Mouse (Mus musculus): ENCODE results near the gene Oas1e. TPM values are rescaled to one million over a fixed set of nuclear protein-coding genes. Genes with fewer than 3 reads are reported as not detected.
A peak's percentile ranks its signal among the peaks of the same experiment; 100 is the strongest.

Gene Oas1e
- total RNA-seq, 2 experiments from 2014 or later: 3.0 TPM; not detected in 1

GRCm38 (mm10) chr5:120778941-120779340 is 16.4 kb downstream of the Oas1e start:
- no peak for ATAC-seq (replicated peaks; ENCODE audit: low FRiP score, poor library complexity, severe bottlenecking)

GRCm38 (mm10) chr5:120777478-120777877 is 17.9 kb downstream of the Oas1e start, which contains the start of gene Oas3:
Gene Oas3 (minus strand): TSS chr5:120777661.
- peak; percentile 81 for ATAC-seq (replicated peaks; ENCODE audit: low FRiP score, poor library complexity, severe bottlenecking)

- ATAC-seq (replicated peaks; ENCODE audit: low FRiP score, poor library complexity, severe bottlenecking): peak; percentile 43
Observed at GRCm38 (mm10) chr5:120776801-120777200, 18.5 kb downstream of the Oas1e start.

- peak; percentile 72 for ATAC-seq (replicated peaks; ENCODE audit: low FRiP score, poor library complexity, severe bottlenecking)
Observed at GRCm38 (mm10) chr5:120775287-120775985, 19.9 kb downstream of the Oas1e start.

GRCm38 (mm10) chr5:120769396-120769795 is 25.9 kb downstream of the Oas1e start:
- ATAC-seq (replicated peaks; ENCODE audit: low FRiP score, poor library complexity, severe bottlenecking): peak; percentile 97

GRCm38 (mm10) chr5:120765010-120765409 is 30.3 kb downstream of the Oas1e start:
- no peak for ATAC-seq (replicated peaks; ENCODE audit: low FRiP score, poor library complexity, severe bottlenecking)

GRCm38 (mm10) chr5:120761901-120762300 is 33.4 kb downstream of the Oas1e start:
- ATAC-seq (replicated peaks; ENCODE audit: low FRiP score, poor library complexity, severe bottlenecking): peak; percentile 69

- ATAC-seq (replicated peaks; ENCODE audit: low FRiP score, poor library complexity, severe bottlenecking): no peak
Observed at GRCm38 (mm10) chr5:120754215-120754614, 41.1 kb downstream of the Oas1e start.

GRCm38 (mm10) chr5:120752786-120753185 is 42.5 kb downstream of the Oas1e start:
- ATAC-seq (replicated peaks; ENCODE audit: low FRiP score, poor library complexity, severe bottlenecking): no peak

GRCm38 (mm10) chr5:120751206-120751605 is 44.1 kb downstream of the Oas1e start:
- ATAC-seq (replicated peaks; ENCODE audit: low FRiP score, poor library complexity, severe bottlenecking): no peak

- no peak for ATAC-seq (replicated peaks; ENCODE audit: low FRiP score, poor library complexity, severe bottlenecking)
Observed at GRCm38 (mm10) chr5:120749688-120750087, 45.6 kb downstream of the Oas1e start, which contains the start of gene Oas2. Gene Oas2 (minus strand): TSS chr5:120749853.

GRCm38 (mm10) chr5:120746451-120746850 is 48.9 kb downstream of the Oas1e start:
- ATAC-seq (replicated peaks; ENCODE audit: low FRiP score, poor library complexity, severe bottlenecking): 0 out of 2 replicates have a peak, but pooled peaks have one; percentile 54

GRCm38 (mm10) chr5:120742125-120742524 is 53.2 kb downstream of the Oas1e start:
- ATAC-seq (replicated peaks; ENCODE audit: low FRiP score, poor library complexity, severe bottlenecking): peak; percentile 69; the same call in 1 of the 2 replicates

Other genes starting within 250 kb of the Oas1e start
- gene Tpcn1, start 206.9 kb downstream of the Oas1e start, total RNA-seq (2015; ENCODE audit: low replicate concordance): 107 and 136 TPM in 2 replicates
- 57.0 and 72.9 TPM in 2 replicates for gene Tpcn1, start 206.9 kb downstream of the Oas1e start, total RNA-seq (2017; ENCODE audit: low replicate concordance)
- gene Iqcd, start 206.5 kb downstream of the Oas1e start, total RNA-seq (2015; ENCODE audit: low replicate concordance): 2.5 TPM in 1 of 2 replicates, not detected in the other
- 3.1 and 3.3 TPM in 2 replicates for gene Iqcd, start 206.5 kb downstream of the Oas1e start, total RNA-seq (2017; ENCODE audit: low replicate concordance)
- 0.72 TPM in 1 of 2 replicates, not detected in the other for gene Rita1, start 182.9 kb downstream of the Oas1e start, total RNA-seq (2015; ENCODE audit: low replicate concordance)
- gene Rita1, start 182.9 kb downstream of the Oas1e start, total RNA-seq (2017; ENCODE audit: low replicate concordance): 3.9 TPM in 1 of 2 replicates, not detected in the other
- 1.1 and 1.3 TPM in 2 replicates for gene Ddx54, start 182.8 kb downstream of the Oas1e start, total RNA-seq (2015; ENCODE audit: low replicate concordance)
- gene Ddx54, start 182.8 kb downstream of the Oas1e start, total RNA-seq (2017; ENCODE audit: low replicate concordance): 6.4 and 8.1 TPM in 2 replicates
- not detected in 2 replicates for gene Cfap73, start 161.3 kb downstream of the Oas1e start, total RNA-seq (2015; ENCODE audit: low replicate concordance)
- gene Cfap73, start 161.3 kb downstream of the Oas1e start, total RNA-seq (2017; ENCODE audit: low replicate concordance): not detected in 2 replicates
- 14.3 TPM in 1 of 2 replicates, not detected in the other for gene Rasal1, start 146.7 kb downstream of the Oas1e start, total RNA-seq (2015; ENCODE audit: low replicate concordance)
- not detected in 2 replicates for gene Rasal1, start 146.7 kb downstream of the Oas1e start, total RNA-seq (2017; ENCODE audit: low replicate concordance)
- gene Dtx1, start 83.6 kb downstream of the Oas1e start, total RNA-seq (2015; ENCODE audit: low replicate concordance): 7.5 TPM in 1 of 2 replicates, not detected in the other
- 0.39 and 0.61 TPM in 2 replicates for gene Dtx1, start 83.6 kb downstream of the Oas1e start, total RNA-seq (2017; ENCODE audit: low replicate concordance)
- 5.0 and 12.3 TPM in 2 replicates for gene Oas2, start 45.7 kb downstream of the Oas1e start, total RNA-seq (2015; ENCODE audit: low replicate concordance)
- gene Oas2, start 45.7 kb downstream of the Oas1e start, total RNA-seq (2017; ENCODE audit: low replicate concordance): 3.5 TPM in 2 replicates
- 62.9 and 68.5 TPM in 2 replicates for gene Oas3, start 17.9 kb downstream of the Oas1e start, total RNA-seq (2015; ENCODE audit: low replicate concordance)
- 45.4 and 47.3 TPM in 2 replicates for gene Oas3, start 17.9 kb downstream of the Oas1e start, total RNA-seq (2017; ENCODE audit: low replicate concordance)
- 2.2 and 9.6 TPM in 2 replicates for gene Oas1c, start 17.0 kb upstream of the Oas1e start, total RNA-seq (2015; ENCODE audit: low replicate concordance)
- gene Oas1c, start 17.0 kb upstream of the Oas1e start, total RNA-seq (2017; ENCODE audit: low replicate concordance): 6.7 and 11.6 TPM in 2 replicates
- not detected in 2 replicates for gene Oas1f, start 51.8 kb upstream of the Oas1e start, total RNA-seq (2015; ENCODE audit: low replicate concordance)
- not detected in 2 replicates for gene Oas1f, start 51.8 kb upstream of the Oas1e start, total RNA-seq (2017; ENCODE audit: low replicate concordance)
- gene Oas1h, start 65.9 kb upstream of the Oas1e start, total RNA-seq (2015; ENCODE audit: low replicate concordance): not detected in 2 replicates
- not detected in 2 replicates for gene Oas1h, start 65.9 kb upstream of the Oas1e start, total RNA-seq (2017; ENCODE audit: low replicate concordance)
- not detected in 2 replicates for gene Oas1g, start 92.1 kb upstream of the Oas1e start, total RNA-seq (2015; ENCODE audit: low replicate concordance)
- gene Oas1g, start 92.1 kb upstream of the Oas1e start, total RNA-seq (2017; ENCODE audit: low replicate concordance): 0.90 TPM in 1 of 2 replicates, not detected in the other
- gene Oas1a, start 112.0 kb upstream of the Oas1e start, total RNA-seq (2015; ENCODE audit: low replicate concordance): 2.5 and 16.3 TPM in 2 replicates
- 5.1 and 6.5 TPM in 2 replicates for gene Oas1a, start 112.0 kb upstream of the Oas1e start, total RNA-seq (2017; ENCODE audit: low replicate concordance)
- not detected in 2 replicates for gene Oas1d, start 119.0 kb upstream of the Oas1e start, total RNA-seq (2015; ENCODE audit: low replicate concordance)
- gene Oas1d, start 119.0 kb upstream of the Oas1e start, total RNA-seq (2017; ENCODE audit: low replicate concordance): not detected in 2 replicates
- gene Rph3a, start 214.6 kb upstream of the Oas1e start, total RNA-seq (2015; ENCODE audit: low replicate concordance): not detected in 2 replicates
- not detected in 2 replicates for gene Rph3a, start 214.6 kb upstream of the Oas1e start, total RNA-seq (2017; ENCODE audit: low replicate concordance)